Comparison of ENCODE assay signal across 13 mouse cellular contexts in the genomic region with DNA sequence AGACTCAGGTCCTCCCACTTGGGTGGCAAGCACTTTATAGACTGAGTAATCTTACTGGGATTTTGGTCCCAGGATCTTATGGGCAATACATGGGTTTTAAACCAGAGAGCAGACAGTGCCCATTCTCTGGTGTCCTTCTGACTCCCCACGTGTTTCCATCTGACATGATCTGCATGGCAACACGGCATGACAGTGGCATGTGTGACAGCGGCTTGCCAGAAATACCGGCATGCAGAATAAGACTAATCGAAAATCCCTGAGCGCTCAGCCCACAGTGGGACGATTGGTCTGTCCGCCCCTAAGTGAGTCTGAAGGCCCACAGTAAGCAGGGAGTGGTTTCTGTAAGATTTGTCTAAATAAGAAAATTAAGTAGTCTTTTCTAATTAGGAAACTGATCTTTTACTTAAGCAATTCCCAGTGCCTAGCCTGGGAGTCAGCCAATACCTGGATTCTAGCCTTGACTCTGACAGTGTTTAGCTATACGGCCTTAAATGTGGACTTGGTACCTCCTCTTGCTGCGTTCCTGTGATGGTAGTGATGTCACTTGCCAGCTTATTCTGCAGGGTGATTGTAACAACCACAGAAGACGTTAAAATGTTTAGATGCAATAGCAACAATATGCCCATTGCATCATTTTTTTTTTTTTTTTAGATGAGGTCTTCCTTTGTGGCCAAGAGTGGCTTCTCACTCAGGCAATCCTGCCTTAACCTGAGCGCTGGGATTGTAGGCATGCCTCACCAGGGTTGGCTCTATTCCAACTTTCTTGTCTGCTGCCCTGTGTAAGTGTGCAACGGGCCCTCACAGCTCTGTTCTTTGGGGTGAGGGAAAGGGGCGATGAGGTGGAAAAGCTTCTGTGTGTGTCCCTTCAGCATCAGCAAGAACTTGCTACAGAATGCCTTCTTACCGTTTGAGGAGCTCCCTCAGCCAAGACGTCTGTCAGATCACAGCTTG.
DNase-seq lines count a peak whose midpoint lies in the region; ATAC-seq and TF ChIP-seq lines count a peak whose summit lies in the region.
"Had no signal": no experiment of that assay in that cellular context is flagged by ENCODE, and none has a peak within 500 bp of the region (broad histone marks: within the 10 kb centered on the region; RNA-seq: fewer than 3 reads in every experiment).

No protein-coding gene starts in this region.

- H3K36me3 ChIP-seq in hindbrain, embryonic 10.5 days = no peaks in the 10 kb centered on the region
- no peaks in the 10 kb centered on the region for H3K36me3 ChIP-seq in hindbrain, embryonic 12.5 days
- no peaks in the 10 kb centered on the region for H3K36me3 ChIP-seq in lung, embryonic 14.5 days (ENCODE audit: insufficient read depth)
- no peaks in the 10 kb centered on the region for H3K36me3 ChIP-seq in intestine, embryonic 16.5 days (ENCODE audit: control insufficient read depth, insufficient read depth, low read length)
- H3K36me3 ChIP-seq: limb, embryonic 13.5 days had no signal

- peak; percentile 44 to 57 for DNase-seq in cerebellum, postnatal 14 days
- DNase-seq in cerebellum, adult 8-10 months = no peak
- DNase-seq in hindbrain, embryonic 10.5 days (ENCODE audit: low spot score) = no peak
- peak; percentile 63 for DNase-seq in lung, embryonic 14.5 days
- DNase-seq in lung, adult 2 months = no peak
- DNase-seq in ovary, adult 18-20 months (ENCODE audit: low spot score) = no peak
- DNase-seq: cerebellum, adult 9-11 months; layer of hippocampus, adult 9-11 months; lung, postnatal 10 days; thymus, postnatal 4 days had no signal

- WGBS in hindbrain, embryonic 10.5 days = 80% methylated on average over 16 of the region's 16 CpGs
- 70% methylated on average over 16 of the region's 16 CpGs for WGBS in hindbrain, embryonic 12.5 days
- WGBS in lung, embryonic 14.5 days = 63% methylated on average over 16 of the region's 16 CpGs
- 74% methylated on average over 16 of the region's 16 CpGs for WGBS in lung, adult 2 months
- 74% methylated on average over 16 of the region's 16 CpGs for WGBS in intestine, embryonic 16.5 days

- no peak overlapping the region for H3K9ac ChIP-seq in hindbrain, embryonic 12.5 days
- no peak overlapping the region for H3K9ac ChIP-seq in lung, embryonic 14.5 days
- no peak overlapping the region for H3K9ac ChIP-seq in intestine, embryonic 16.5 days (ENCODE audit: low read depth, low read length)
- H3K9ac ChIP-seq: limb, embryonic 13.5 days had no signal

- H3K4me1 ChIP-seq in hindbrain, embryonic 10.5 days (replicated peaks) = peaks cover 53% of the 10 kb centered on the region
- H3K4me1 ChIP-seq in hindbrain, embryonic 12.5 days = peaks cover 39% of the 10 kb centered on the region
- peaks cover 8% of the 10 kb centered on the region for H3K4me1 ChIP-seq in lung, embryonic 14.5 days (ENCODE audit: insufficient read depth)
- no peaks in the 10 kb centered on the region for H3K4me1 ChIP-seq in lung, adult 2 months (ENCODE audit: control insufficient read depth, insufficient read depth, low read length)
- peaks cover 13% of the 10 kb centered on the region for H3K4me1 ChIP-seq in intestine, embryonic 16.5 days (ENCODE audit: control insufficient read depth, insufficient read depth, low read length)

- peaks cover 9% of the 10 kb centered on the region; the same call in 1 of the 2 replicates for H3K27me3 ChIP-seq in hindbrain, embryonic 10.5 days (ENCODE audit: insufficient read depth, poor library complexity, severe bottlenecking)
- no peaks in the 10 kb centered on the region for H3K27me3 ChIP-seq in hindbrain, embryonic 12.5 days
- no peaks in the 10 kb centered on the region for H3K27me3 ChIP-seq in lung, embryonic 14.5 days (ENCODE audit: insufficient read depth, low read length)
- no peaks in the 10 kb centered on the region for H3K27me3 ChIP-seq in intestine, embryonic 16.5 days (replicated peaks; ENCODE audit: control insufficient read depth, insufficient read depth, low read length)

- no peak overlapping the region for H3K4me2 ChIP-seq in hindbrain, embryonic 12.5 days (replicated peaks)
- H3K4me2 ChIP-seq in lung, embryonic 14.5 days = no peak overlapping the region
- H3K4me2 ChIP-seq in intestine, embryonic 16.5 days (ENCODE audit: low read depth, low read length) = no peak overlapping the region
- H3K4me2 ChIP-seq: limb, embryonic 13.5 days had no signal

- H3K27ac ChIP-seq in hindbrain, embryonic 10.5 days = peak overlapping the region; percentile 77
- H3K27ac ChIP-seq in hindbrain, embryonic 12.5 days = no peak overlapping the region
- no peak overlapping the region for H3K27ac ChIP-seq in lung, embryonic 14.5 days (ENCODE audit: low read depth)
- H3K27ac ChIP-seq in intestine, embryonic 16.5 days (ENCODE audit: low read length) = no peak overlapping the region
- H3K27ac ChIP-seq: limb, embryonic 13.5 days had no signal

- no peaks in the 10 kb centered on the region for H3K9me3 ChIP-seq in hindbrain, embryonic 10.5 days
- H3K9me3 ChIP-seq in hindbrain, embryonic 12.5 days (replicated peaks) = no peaks in the 10 kb centered on the region
- H3K9me3 ChIP-seq in lung, embryonic 14.5 days (ENCODE audit: low read depth, low read length) = no peaks in the 10 kb centered on the region
- H3K9me3 ChIP-seq in intestine, embryonic 16.5 days (ENCODE audit: control insufficient read depth, low read length) = no peaks in the 10 kb centered on the region
- H3K9me3 ChIP-seq: limb, embryonic 13.5 days had no signal

- no peak for ATAC-seq in hindbrain, embryonic 12.5 days (ENCODE audit: low FRiP score)
- ATAC-seq in lung, embryonic 14.5 days (ENCODE audit: insufficient read depth) = no peak
- peak; percentile 55; the same call in 1 of the 2 replicates for ATAC-seq in intestine, embryonic 16.5 days

- TF ChIP-seq POLR2A in lung, adult 2 months (IDR thresholded peaks at IDR 0.05; ENCODE audit: borderline replicate concordance, extremely low read depth, low read depth, low read length) = no peak

- H3K4me3 ChIP-seq in hindbrain, embryonic 10.5 days = no peak overlapping the region
- no peak overlapping the region for H3K4me3 ChIP-seq in hindbrain, embryonic 12.5 days
- H3K4me3 ChIP-seq in lung, embryonic 14.5 days (ENCODE audit: low read depth, low read length) = no peak overlapping the region
- H3K4me3 ChIP-seq in lung, adult 2 months (replicated peaks; ENCODE audit: extremely low read depth, low read depth, low read length) = no peak overlapping the region
- no peak overlapping the region for H3K4me3 ChIP-seq in intestine, embryonic 16.5 days (ENCODE audit: low read length)
- H3K4me3 ChIP-seq: limb, embryonic 13.5 days had no signal

- TF ChIP-seq CTCF in lung, embryonic 14.5 days (IDR thresholded peaks at IDR 0.05; ENCODE audit: low read depth) = no peak
- no peak for TF ChIP-seq CTCF in lung, adult 2 months (IDR thresholded peaks at IDR 0.05; ENCODE audit: insufficient read depth, low read length)

Comparison
In these comparisons a context has a peak if more than half of its experiments do, and no peak if none do; other contexts are left out.
1. DNase-seq: peak in cerebellum, postnatal 14 days (2 of 2) and lung, embryonic 14.5 days (single experiment); none in cerebellum, adult 8-10 months (single experiment), hindbrain, embryonic 10.5 days (single experiment), lung, adult 2 months (single experiment) and ovary, adult 18-20 months (single experiment).